Mouse (Mus musculus) adrenal gland, adult 2 months (tissue): ENCODE measurements around the gene Abca2. TPM values are rescaled to one million over a fixed set of nuclear protein-coding genes. Genes with fewer than 3 reads are reported as not detected.
A peak's percentile ranks its signal among the peaks of the same experiment; 100 is the strongest.

ENCODE experiments used
- DNase-seq: peaks from one replicate; pipeline ENCODE4 v3.0.0; 2021
- polyA plus RNA-seq: library from polyadenylated mRNA; depleted of rRNA; stranded (reverse); fragments of >200 nt; gene quantifications from 2 replicates; pipeline ENCODE4 v1.2.3, GENCODE M21; 2012
- total RNA-seq, 2 experiments: library from RNA; stranded (reverse); gene quantifications; 2 replicates each; pipeline ENCODE4 v1.2.3; 2021

The Abca2 gene
- total and polyA plus RNA-seq, 3 experiments = 32.1 to 118 (median 42.7) TPM

DNA sequence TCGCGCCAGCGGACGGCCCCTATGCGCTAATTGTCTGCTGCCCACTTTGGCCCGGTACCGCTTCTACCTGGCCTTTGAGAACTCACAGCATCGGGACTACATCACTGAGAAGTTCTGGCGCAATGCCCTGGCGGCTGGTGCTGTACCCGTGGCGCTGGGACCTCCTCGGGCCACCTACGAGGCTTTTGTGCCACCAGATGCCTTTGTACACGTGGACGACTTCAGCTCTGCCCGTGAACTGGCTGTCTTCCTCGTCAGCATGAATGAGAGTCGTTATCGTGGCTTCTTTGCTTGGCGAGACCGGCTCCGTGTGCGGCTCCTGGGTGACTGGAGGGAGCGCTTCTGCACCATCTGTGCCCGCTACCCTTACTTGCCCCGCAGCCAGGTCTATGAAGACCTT, 3.0 kb upstream of the Abca2 start:
- no peak for DNase-seq

DNA sequence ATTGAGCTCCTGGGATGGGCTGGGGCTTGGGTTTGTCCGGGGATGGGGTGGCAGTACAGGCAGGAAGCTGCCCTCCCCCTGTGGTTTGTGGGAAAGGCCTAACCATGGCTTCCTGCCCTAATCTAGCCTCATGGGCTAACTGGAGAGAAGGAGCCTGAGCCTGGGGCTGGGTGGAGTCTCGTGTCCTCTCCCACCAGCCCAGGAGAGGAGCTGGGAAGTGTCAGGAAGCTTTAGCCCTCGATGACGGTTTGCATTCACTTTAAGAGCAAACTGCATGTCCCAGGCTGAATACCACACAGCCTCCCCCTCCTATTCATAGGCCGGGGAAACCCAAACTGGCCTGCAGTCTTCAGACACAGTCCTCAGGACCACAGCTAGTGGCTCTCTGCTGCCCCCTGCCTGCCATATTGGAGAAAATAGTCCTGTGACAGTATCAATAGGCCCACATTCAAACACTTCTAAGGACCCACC, 1.7 kb upstream of the Abca2 start:
- DNase-seq = peak; percentile 59

DNA sequence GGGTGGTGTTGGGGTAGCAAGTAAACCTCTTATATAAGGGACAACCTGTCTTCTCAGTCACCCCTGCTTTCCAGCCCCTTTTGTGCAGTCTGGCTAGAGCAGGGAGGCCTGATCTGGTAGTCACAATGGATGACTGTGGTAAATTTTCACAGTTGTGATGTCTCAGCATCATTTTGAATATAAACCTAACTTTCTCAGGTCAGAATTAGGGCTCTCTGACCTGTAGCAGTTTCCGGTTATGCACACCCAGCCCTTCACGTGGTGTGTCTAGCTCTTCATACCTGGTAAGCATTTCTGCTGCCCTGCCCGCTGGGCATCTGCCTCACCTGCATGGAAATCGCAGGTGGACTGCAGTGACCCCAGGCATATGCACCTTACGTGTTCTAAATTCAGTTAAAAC, 1.2 kb upstream of the Abca2 start:
- no peak for DNase-seq

DNA sequence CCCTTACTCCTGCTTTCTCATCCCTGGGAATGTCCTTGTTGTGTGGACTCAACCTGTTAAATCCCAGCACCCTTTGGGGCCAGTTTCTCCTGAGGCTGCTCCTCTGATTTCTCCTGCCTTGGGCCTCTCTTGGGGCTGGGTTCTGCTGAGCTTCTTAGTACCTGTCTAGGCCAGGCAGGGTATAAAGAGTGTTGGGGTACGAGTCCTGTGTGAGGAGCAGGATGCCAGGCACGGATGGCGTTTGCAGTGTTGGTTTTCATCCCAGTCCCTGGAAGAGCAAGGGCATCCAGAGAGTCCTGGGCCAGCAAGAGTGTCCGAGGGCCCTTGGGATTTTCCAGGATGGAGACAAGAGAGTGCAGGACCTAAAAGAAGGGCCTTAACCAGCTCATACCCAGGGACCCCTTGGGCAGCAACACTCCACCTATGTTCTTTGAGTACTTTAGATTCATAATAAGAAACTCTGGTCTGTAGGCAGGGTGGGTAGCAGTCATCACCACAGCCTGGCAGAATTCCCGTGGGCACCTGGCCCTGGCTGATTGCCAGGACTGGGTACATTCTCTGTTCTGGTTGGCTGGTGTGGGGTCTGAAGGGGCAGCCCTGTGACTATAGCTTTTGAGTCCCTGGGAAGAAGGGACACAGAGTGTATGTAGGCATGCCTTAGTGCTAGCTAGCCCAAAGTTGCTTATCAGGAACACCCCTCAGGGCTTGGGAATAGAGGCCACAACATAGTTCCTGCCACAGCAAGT, 1.1 kb downstream of the Abca2 start:
- DNase-seq = no peak

DNA sequence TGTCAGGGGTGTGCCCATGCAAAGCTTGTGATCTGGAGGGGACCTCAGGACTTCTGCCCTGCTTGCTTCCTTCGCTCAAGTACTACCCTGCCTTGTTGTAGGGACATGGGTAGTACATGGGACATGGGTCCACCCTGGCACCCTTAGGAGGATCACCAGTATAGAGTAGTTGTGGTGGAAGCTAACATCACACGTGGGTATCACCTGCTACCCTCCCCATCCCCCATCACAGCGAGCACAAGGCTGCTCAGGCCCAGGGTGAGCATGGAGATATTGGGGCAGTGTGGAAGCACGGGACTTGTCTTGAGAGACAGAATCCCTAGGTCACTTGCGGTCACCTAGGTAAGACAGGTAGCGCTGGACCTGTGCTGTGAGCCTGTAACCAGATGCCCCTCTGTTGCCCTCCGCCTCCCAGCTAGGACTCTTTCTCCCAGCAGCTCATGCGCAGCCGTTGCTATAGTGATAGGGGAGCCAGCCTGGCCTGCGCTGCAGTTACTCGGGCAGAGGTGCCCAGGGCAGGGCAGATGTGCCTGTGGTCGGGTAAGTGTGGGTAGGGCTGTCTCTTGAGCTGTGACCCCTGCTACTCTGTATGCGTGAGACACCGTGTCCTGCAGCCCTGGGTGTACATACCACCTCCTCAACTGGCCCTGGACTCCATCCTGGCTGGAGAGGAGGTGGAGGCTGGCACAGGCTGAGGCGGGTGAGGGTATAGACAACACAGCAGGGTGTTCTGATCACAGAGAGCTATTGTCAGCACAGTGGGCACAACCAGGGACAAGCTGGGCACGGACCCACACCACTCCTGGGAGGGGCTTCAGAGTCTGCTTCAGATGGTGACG, 2.1 kb downstream of the Abca2 start:
- no peak for DNase-seq

DNA sequence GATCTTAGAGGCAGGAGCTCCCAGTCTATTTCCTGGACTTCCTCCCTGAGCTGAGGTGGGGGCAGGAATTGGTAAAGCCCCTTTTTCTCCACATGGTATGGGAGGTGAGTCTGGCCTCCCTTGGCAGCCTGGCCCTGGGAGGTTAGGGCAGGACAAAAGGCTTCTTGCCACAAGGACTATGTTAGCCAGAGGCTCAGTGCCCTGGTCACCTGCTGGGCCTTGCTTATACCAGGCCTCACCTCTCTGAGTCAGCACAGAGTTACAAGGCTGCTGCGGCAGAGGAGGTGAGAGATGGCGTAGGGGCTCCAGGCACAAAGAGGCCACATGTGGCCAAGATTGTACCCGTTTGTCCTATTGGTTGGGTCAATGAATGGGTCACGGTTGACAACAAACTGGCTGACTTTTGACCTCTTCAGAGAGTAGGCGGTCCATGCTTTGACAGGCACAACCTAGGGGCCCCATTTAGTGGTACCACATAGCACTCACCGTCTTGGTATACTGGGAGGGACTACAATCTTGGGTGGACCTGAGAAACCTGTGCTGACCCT, 2.9 kb downstream of the Abca2 start:
- DNase-seq = no peak

DNA sequence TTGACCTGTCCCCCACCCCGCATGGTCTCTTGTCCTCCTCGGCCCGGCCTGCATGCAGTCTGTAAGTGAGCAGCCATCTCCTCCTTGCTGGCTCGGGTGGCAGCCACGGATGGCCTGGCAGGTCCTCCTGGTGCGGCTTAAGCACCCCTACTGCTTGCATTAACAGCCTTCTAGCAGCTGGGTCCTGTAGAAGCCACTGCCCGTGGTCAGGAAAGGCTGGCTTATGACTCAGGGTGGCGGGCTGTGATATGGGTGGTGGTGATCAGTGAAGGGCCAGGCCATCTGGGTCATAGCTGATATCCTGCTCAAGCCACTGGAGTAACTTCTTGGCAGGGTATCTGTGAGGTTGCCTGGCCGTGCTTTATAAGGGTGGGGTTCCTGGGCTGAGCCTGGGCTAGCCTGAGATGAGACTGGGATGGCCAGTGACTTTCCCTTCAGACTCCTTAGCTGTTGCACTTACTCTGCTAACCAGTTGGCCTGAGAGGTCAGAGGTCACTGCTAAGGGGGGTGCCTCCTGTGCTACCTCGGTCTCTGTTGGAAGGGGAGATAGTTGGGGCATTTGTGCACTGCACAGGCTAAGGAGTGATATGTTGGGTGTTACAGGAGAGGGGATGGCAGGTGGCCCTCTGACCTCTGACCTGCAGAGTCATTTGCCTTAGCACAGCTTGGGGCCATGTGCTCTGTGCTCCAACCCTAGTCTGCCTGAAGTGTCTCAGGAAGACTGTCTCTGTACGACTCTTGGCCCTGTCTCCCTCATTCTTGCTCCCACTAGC, 4.0 kb downstream of the Abca2 start:
- no peak for DNase-seq

DNA sequence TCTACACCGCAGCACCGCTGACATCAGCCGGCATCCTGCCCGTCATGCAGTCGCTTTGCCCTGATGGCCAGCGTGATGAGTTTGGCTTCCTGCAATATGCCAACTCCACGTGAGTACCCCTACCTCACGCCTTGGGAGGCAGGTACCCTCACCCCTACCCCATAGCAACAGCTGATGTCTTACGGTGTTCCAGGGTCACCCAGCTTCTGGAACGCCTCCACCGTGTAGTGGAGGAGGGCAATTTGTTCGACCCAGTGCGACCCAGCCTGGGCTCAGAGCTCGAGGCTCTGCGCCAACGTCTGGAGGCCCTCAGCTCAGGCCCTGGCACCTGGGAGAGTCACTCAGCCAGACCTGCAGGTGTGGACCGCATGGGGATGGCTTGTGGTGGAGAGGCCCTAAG, 4.6 kb downstream of the Abca2 start:
- DNase-seq = no peak

DNA sequence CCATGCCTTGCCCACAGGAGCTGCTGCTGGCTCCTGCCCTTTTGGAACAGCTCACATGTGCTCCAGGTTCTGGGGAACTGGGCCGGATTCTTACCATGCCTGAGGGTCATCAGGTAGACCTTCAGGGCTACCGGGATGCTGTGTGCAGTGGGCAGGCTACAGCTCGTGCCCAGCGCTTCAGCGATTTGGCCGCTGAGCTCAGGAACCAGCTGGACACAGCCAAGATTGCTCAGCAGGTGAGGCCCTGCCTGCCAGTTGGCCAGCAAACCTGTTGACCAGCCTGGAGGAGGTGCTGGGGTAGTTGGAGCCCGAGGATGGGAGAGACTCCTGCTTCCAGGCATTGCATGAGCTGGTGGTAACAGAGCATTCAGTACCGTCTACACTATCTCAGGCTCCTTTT, 5.8 kb downstream of the Abca2 start:
- DNase-seq = no peak

DNA sequence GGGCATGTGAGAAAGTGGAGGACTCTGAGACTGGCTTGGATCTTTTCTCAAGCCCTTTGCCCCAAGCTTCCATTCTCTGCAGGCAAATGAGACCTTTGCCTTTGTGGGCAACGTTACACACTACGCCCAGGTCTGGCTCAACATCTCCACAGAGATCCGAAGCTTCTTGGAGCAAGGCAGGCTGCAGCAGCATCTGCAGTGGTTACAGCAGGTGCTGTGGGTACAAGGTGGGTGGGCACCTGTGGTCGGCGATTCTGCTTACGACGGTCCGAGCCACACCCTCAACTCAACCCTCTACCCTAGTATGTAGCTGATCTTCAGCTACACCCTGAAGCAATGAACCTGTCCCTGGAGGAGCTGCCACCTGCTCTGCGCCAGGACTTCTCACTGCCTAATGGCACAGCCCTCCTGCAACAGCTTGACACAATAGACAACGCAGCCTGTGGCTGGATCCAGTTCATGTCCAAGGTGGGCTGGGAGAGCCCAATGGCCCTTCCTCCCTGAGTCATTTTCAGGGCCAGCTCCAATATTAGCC, 7.8 kb downstream of the Abca2 start:
- DNase-seq = no peak

DNA sequence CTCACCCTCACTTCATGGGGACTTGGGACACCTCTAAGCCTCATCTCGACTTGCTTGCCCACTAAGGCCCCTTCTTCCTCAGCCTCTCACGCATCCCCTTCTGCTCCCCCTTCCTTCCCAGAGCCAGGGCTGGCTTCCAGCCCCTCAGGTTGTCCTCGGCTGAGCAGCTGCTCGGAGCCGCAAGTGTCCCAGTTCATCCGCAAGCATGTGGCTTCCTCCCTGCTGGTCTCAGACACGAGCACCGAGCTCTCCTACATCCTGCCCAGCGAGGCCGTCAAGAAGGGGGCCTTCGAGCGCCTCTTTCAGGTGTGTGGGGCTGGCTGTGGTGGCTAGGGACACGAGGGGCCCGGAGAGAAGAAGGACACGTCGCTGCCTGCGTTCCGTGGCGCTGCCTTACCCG, 12.6 kb downstream of the Abca2 start:
- no peak for DNase-seq

DNA sequence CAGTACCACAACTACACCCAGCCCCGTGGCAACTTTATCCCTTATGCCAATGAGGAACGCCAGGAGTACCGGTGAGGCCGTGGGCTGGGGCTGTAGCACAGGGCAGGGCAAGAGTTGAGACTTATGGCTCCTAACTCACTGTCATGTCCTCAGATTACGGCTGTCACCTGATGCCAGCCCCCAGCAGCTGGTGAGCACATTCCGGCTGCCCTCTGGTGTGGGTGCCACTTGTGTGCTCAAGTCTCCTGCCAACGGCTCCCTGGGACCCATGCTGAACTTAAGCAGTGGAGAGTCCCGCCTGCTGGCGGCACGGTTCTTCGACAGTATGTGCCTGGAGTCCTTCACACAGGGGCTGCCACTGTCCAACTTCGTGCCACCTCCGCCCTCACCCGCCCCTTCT, 14.2 kb downstream of the Abca2 start:
- no peak for DNase-seq

DNA sequence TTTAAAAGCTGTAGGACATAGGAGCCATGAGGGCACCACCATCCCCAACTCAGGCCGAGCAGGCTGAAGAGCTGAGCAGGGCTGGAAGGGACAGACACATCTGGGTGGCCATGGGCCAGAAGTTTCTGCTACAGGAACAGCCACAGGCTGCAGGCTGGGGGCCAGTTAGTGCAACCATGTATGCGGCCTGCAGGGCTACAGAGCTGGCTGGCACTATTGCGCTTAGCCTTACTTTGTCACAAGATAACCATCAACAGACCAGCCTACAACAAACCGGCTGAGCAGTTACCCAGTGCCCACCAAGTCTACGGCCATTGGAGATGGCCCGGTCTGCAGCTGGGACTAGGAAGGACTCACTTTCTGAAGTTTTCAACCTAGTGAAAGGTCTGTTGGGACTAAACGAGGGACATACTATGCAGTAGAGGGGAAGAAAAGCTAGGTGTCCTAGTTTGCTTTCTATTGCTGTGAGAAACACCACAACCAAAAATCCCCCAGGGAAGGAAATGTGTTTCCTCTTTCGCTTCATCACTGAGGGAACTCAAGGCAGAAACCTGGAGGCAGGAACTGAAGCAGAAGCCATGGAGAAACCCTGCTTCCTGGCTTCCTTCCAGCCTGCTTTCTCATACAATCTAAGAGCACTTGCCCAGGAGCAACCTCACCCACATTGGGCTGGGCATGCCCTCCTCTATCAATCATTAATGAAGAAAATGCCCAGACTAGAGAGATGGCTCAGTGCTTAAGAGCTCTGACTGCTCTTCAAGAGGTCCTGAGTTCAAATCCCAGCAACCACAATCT, 22.5 kb downstream of the Abca2 start:
- no peak for DNase-seq

DNA sequence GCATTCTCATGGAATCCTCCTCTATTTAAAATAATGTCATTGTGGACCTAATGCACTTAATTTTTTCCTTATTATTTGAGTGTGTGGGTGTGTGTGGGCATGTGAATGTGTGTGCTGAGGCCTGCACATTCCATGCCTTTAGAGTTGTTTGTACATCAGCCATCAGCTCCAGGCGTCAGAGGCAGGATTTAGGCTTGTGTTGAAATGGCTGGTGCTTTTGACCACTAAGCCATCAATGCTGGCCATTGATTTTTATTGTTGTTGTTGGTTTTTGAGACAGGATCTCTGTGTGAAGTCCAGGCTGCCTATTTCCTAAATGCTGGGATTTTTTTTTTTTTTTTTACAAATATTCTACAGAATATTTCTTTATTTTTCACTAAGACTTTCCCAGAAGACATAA, 24.4 kb downstream of the Abca2 start:
- no peak for DNase-seq

DNA sequence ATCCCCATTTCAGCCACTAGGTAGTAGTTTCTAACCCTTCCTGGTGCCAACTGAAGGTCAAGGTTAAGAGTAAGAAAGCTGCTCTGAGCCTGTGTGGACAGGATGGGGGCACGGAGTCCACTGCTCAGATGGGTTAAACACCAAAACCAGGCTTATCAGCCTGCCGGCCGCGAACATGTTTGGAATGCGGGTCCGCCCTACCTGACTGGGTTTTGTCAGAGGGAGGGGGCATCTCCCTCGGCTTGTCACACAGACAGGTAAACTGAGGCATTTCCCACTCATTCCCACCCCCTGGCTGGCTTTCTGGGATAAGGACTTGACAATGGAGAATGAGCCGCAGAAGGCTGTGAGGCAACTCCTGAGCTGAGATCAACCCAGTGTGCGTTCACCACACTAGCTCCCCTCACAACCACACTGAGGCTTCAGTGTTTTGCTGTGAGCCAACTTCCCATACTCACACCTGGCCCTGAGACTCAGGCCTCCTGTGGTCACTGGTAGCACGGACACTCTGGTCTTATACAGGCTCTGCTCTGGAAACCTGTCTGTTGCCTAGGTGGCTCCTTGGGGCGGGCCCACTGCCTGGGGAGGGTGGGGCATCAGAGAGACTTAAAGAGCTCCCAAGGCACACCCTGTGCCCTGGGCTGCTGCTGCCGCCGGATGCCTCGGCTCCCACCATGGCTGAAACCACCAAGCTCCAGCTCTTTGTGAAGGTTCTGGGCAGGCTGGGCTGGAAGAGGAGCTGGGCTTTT, 27.9 kb downstream of the Abca2 start, which contains the start of gene Clic3:
Gene Clic3, plus strand, starts transcription at position 634 of the 749 bp plus-strand sequence.
- no peak for DNase-seq

DNA sequence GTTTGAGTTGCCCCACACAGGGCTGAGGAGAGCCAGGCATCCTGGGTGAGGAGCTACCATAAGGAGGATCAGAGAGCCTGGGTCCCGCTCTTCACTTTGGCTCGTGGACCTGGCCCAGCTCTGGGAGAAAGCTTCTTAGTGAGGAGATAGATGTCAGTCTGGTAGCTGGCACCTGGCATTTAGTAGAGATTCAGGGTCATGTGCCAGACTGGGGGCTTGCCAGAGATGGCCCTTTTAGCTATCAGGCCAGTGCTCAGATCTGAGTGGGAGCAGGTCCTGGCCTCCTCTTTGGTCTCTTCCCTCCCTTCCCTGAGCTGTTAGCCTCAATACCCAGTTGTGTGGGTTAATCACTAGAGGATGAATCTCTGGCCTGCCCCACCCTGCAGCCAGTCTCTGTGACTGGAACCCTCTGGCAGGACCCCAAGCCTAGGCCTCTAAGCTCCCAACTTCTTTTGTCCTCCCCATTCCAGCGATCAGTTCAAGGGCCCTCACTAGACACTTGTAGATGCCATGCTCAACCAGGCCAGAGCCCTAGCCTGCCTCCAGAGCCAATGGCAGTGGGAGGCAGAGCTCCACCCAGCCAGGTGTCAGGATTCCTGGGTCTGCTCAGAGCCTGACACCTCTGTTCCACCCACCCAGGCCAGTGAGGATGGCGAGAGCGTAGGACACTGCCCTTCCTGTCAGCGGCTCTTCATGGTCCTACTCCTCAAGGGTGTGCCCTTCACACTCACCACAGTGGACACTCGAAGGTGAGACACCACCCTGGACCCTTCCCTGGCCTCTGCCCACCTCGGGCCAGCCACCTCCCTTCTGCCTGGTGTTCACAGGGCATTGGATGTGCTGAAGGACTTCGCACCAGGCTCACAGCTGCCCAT, 28.8 kb downstream of the Abca2 start:
- DNase-seq = no peak

DNA sequence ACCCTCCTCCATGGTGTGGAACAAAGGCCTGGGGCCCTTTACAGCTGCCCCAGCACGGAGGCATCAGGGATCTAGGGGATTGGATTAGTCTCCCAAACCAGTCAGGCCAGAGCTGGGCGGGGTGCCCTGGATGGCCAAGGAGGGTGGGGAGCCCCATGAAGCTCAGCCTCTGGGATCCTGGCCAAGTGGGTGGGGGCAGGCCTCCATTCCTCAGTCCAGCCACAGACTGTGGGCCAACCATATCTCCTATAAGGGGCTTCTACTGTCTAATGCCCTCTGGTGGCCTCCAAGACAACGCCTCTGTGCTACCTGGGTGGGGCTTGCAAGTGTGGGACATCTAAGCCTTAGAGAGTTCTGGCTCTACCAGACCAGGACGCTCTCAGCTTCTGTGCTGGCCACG, 30.4 kb downstream of the Abca2 start:
- DNase-seq = no peak

DNA sequence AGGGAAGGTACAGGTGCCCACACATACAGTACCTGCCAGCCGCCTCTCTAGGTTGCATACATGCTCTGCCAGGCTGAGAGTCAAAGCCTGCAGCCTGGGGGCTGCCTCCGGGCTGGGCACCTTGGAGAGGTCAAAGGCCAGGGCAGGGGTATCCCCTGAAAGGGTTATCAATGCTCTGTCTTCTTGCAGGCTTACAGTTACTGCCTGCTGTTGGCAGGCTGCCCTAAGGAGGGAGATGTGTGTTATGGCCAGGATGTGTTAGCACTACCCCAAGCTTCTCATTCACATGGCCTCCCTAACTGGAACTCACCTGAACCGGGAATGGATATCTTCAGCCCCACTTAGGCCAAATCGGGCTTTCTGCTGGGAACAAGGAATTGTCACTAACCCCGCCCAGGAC, 31.6 kb downstream of the Abca2 start:
- DNase-seq = no peak

DNA sequence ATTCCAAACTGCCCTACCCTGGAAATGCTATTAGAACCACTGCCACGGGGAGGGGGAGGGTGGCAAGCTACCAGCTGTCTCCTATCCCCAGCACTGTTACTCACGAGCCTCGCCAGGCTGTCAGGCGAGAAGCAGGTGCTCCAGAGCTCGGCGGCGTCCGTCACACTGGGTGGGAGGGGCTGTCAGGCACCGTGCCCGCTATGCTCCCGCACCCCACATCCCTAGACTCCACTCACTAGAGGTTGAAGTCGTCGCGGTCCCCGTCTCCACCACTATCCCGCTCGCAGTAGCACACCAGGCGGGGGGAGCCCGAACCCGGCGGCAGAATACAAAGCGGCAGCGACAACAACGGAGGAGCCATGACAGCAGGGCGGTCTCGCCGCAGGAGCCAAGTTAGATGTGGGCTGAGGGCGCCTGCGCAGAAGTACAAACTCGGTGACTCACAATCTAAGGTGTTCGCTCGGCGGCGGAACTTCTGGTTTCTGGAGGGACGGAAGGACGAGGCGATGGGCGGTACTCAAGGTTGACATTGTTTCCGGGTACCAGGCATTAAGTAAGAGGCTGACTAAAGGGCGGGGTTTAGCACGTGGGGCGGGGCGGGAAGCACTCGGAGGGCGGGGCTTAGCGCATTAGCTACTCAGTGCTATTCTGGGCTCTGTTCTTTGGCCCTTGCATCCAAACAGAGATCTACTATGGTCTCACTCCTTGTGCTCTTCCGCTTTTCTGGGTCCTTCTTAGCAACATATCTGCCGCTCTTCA, 32.2 kb downstream of the Abca2 start, which contains the start of gene Paxx:
Gene Paxx, minus strand, starts transcription at position 544 of the 759 bp plus-strand sequence.
- peak; percentile 95 for DNase-seq
